Mouse (Mus musculus) spleen, adult 12 weeks (tissue): ENCODE results near the gene Abcg5.

Source experiments
- DNase-seq: peaks from one replicate; pipeline ENCODE4 v3.0.0; 2022; ENCODE audit warnings: low spot score

Abcg5 gene

GRCm38 (mm10) chr17:84682734-84683717, at the start of gene Abcg5:
Gene Abcg5, minus strand, starts transcription at chr17:84683011.
- DNase-seq, result no peak

- DNase-seq, result peak; percentile 55
Measured at GRCm38 (mm10) chr17:84732612-84733011, 49.8 kb upstream of the Abcg5 start.

GRCm38 (mm10) chr17:84731361-84731760, 48.5 kb upstream of the Abcg5 start:
- DNase-seq, result no peak

- DNase-seq, result no peak
Measured at GRCm38 (mm10) chr17:84729140-84729539, 46.3 kb upstream of the Abcg5 start.

- peak; percentile 15 for DNase-seq
Measured at GRCm38 (mm10) chr17:84728201-84728911, 45.5 kb upstream of the Abcg5 start.

- DNase-seq, result no peak
Measured at GRCm38 (mm10) chr17:84725163-84725562, 42.4 kb upstream of the Abcg5 start.

GRCm38 (mm10) chr17:84724028-84724427, 41.2 kb upstream of the Abcg5 start:
- no peak for DNase-seq

GRCm38 (mm10) chr17:84719105-84719504, 36.3 kb upstream of the Abcg5 start:
- no peak for DNase-seq

GRCm38 (mm10) chr17:84717416-84717815, 34.6 kb upstream of the Abcg5 start:
- no peak for DNase-seq

GRCm38 (mm10) chr17:84716252-84716872, 33.6 kb upstream of the Abcg5 start:
- DNase-seq, result no peak

GRCm38 (mm10) chr17:84714930-84715329, 32.1 kb upstream of the Abcg5 start:
- no peak for DNase-seq

GRCm38 (mm10) chr17:84713563-84714164, 30.9 kb upstream of the Abcg5 start:
- no peak for DNase-seq

GRCm38 (mm10) chr17:84709403-84709851, 26.6 kb upstream of the Abcg5 start:
- DNase-seq, result no peak

- no peak for DNase-seq
Measured at GRCm38 (mm10) chr17:84708818-84709217, 26.0 kb upstream of the Abcg5 start.

GRCm38 (mm10) chr17:84707407-84707806, 24.6 kb upstream of the Abcg5 start:
- DNase-seq, result no peak

- DNase-seq, result no peak
Measured at GRCm38 (mm10) chr17:84698727-84699126, 15.9 kb upstream of the Abcg5 start.

- no peak for DNase-seq
Measured at GRCm38 (mm10) chr17:84696537-84696936, 13.7 kb upstream of the Abcg5 start.

GRCm38 (mm10) chr17:84693741-84694140, 10.9 kb upstream of the Abcg5 start:
- no peak for DNase-seq

GRCm38 (mm10) chr17:84690111-84690510, 7.3 kb upstream of the Abcg5 start:
- DNase-seq, result no peak

- no peak for DNase-seq
Measured at GRCm38 (mm10) chr17:84689316-84689715, 6.5 kb upstream of the Abcg5 start.

- DNase-seq, result no peak
Measured at GRCm38 (mm10) chr17:84688834-84689233, 6.0 kb upstream of the Abcg5 start.

- no peak for DNase-seq
Measured at GRCm38 (mm10) chr17:84687994-84688393, 5.2 kb upstream of the Abcg5 start.
